Mouse (Mus musculus) ES-E14 (cell line): ENCODE results near the gene Ehbp1.

Source experiments
- CHD2 ChIP-seq: IDR thresholded peaks from 2 replicates; pipeline ENCODE4 v1.6.1; 2014; ENCODE audit warnings: mild to moderate bottlenecking, low read depth, low read length, inconsistent platforms
- HCFC1 ChIP-seq: IDR thresholded peaks from 2 replicates; pipeline ENCODE4 v1.6.1; 2012; ENCODE audit warnings: low read length, inconsistent platforms, borderline replicate concordance; ENCODE audit not compliant: insufficient read depth
- MAFK ChIP-seq: IDR thresholded peaks from 2 replicates; pipeline ENCODE4 v1.6.1; 2014; ENCODE audit warnings: mild to moderate bottlenecking, low read depth, low read length, inconsistent platforms; ENCODE audit not compliant: insufficient read depth

- no peak for TF ChIP-seq CHD2
- TF ChIP-seq HCFC1 = no peak
- TF ChIP-seq MAFK = no peak
Measured at GRCm38 (mm10) chr11:22366486-22366885, 24.4 kb upstream of the Ehbp1 start.
